Mouse (Mus musculus) granulocyte monocyte progenitor cell, adult 5-6 weeks (primary cell): ENCODE results near the gene Chek2. TPM values are rescaled to one million over a fixed set of nuclear protein-coding genes. Genes with fewer than 3 reads are reported as not detected.

ENCODE experiments used
- ATAC-seq: replicated peaks from 2 replicates; pipeline ENCODE4 v1.8.0; 2016; ENCODE audit warnings: mild to moderate bottlenecking, moderate TSS enrichment, inconsistent platforms; ENCODE audit not compliant: poor library complexity, severe bottlenecking
- total RNA-seq, 2 experiments: library from RNA; stranded (forward) in 1 of 2; stranded (reverse) in 1 of 2; fragments of 200-712, 200-1000 nt in 1 of 2; fragments of >200 nt in 1 of 2; fragmentation: Nextera tagmentation in 1 of 2; gene quantifications; 2 replicates each; pipeline ENCODE4 v1.2.3; 2014 to 2017

The Chek2 gene
- total RNA-seq (2014; fragmentation: Nextera tagmentation) (29.3 and 32.6 TPM in 2 replicates), total RNA-seq (2017) (22.6 and 39.0 TPM in 2 replicates)

- ATAC-seq: peak; percentile 86
These were observed at the start of gene Chek2, which contains the start of gene Hscb for GRCm38 (mm10) chr5:110839678-110840365. Gene Chek2 (plus strand): TSS chr5:110839979. Gene Hscb (minus strand): TSS chr5:110839777.

- ATAC-seq: no peak
These were observed 45.4 kb upstream of the Chek2 start for GRCm38 (mm10) chr5:110794363-110794762.

GRCm38 (mm10) chr5:110797696-110798095 is 42.1 kb upstream of the Chek2 start:
- no peak for ATAC-seq

GRCm38 (mm10) chr5:110801036-110801624 is 38.6 kb upstream of the Chek2 start:
- ATAC-seq: no peak

- ATAC-seq: no peak
These were observed 37.6 kb upstream of the Chek2 start for GRCm38 (mm10) chr5:110802186-110802585.

GRCm38 (mm10) chr5:110802809-110803208 is 37.0 kb upstream of the Chek2 start:
- ATAC-seq: no peak

- ATAC-seq: no peak
These were observed 35.6 kb upstream of the Chek2 start for GRCm38 (mm10) chr5:110804012-110804743.

- no peak for ATAC-seq
These were observed 33.6 kb upstream of the Chek2 start for GRCm38 (mm10) chr5:110806154-110806553.

- ATAC-seq: no peak
These were observed 33.1 kb upstream of the Chek2 start for GRCm38 (mm10) chr5:110806676-110807075.

- ATAC-seq: no peak
These were observed 32.3 kb upstream of the Chek2 start for GRCm38 (mm10) chr5:110807453-110807852.

- peak; percentile 68 for ATAC-seq
These were observed 31.6 kb upstream of the Chek2 start for GRCm38 (mm10) chr5:110808061-110808631.

- ATAC-seq: no peak
These were observed 30.7 kb upstream of the Chek2 start for GRCm38 (mm10) chr5:110808821-110809666.

GRCm38 (mm10) chr5:110809667-110810325 is 30.0 kb upstream of the Chek2 start, which contains the start of gene Ulk1:
Gene Ulk1 (minus strand): TSS chr5:110810097.
- peak; percentile 85 for ATAC-seq

GRCm38 (mm10) chr5:110824421-110824820 is 15.4 kb upstream of the Chek2 start:
- ATAC-seq: no peak

GRCm38 (mm10) chr5:110826781-110827495 is 12.8 kb upstream of the Chek2 start:
- no peak for ATAC-seq

- no peak for ATAC-seq
These were observed 12.2 kb upstream of the Chek2 start for GRCm38 (mm10) chr5:110827576-110827975.

GRCm38 (mm10) chr5:110831036-110831720 is 8.6 kb upstream of the Chek2 start:
- ATAC-seq: no peak

- 0 out of 2 replicates have a peak, but pooled peaks have one; percentile 16 for ATAC-seq
These were observed 3.8 kb upstream of the Chek2 start for GRCm38 (mm10) chr5:110835959-110836358.
